Mouse (Mus musculus) yolk sac, embryonic 10.5 days (tissue): ENCODE measurements at regions not wholly inside any gene's neighbourhood (a gene's known extent, or its start where the extent isn't known, plus 50 kb on each side); places are given as distances from the start of the nearest gene placed in this dataset.

Experiments used
- DNase-seq: peaks from one replicate; pipeline ENCODE4 v3.0.0-alpha.2; 2017; ENCODE audit warnings: low spot score

- no peak for DNase-seq
Observed at GRCm38 (mm10) chr4:28523343-28523742, 289.6 kb upstream of the Epha7 start.

- DNase-seq, result peak; percentile 17
Observed at GRCm38 (mm10) chr4:28542218-28542617, 270.7 kb upstream of the Epha7 start.

DNA sequence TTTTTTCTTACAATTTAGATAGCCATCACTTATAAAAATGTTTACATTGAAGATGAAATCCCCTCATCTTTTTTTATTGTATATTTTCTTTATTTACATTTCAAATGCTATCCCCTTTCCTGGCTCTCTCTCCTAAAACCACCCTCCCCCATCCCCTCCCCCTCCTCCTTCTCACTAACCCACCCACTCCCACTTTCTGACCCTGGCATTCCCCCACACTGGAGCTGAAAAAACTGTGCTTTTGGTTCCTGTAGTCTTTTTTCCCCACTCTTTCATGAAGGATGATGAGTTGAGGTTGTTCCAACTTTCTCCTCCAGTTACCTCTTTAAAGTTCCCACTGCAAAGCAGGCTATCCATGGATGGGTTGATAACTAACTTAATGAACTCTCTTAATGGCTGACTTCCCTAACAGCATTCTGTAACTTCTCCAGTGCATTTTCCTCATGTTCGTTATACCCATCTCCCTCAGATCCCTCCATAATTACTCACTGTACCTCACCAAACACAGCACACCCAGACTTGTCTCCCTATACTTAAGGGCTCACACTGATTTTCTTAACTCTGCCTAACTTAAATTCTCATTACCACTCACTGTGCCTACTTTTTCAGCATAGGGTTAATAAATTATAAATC is 270.1 kb upstream of the Epha7 start:
- no peak for DNase-seq

DNA sequence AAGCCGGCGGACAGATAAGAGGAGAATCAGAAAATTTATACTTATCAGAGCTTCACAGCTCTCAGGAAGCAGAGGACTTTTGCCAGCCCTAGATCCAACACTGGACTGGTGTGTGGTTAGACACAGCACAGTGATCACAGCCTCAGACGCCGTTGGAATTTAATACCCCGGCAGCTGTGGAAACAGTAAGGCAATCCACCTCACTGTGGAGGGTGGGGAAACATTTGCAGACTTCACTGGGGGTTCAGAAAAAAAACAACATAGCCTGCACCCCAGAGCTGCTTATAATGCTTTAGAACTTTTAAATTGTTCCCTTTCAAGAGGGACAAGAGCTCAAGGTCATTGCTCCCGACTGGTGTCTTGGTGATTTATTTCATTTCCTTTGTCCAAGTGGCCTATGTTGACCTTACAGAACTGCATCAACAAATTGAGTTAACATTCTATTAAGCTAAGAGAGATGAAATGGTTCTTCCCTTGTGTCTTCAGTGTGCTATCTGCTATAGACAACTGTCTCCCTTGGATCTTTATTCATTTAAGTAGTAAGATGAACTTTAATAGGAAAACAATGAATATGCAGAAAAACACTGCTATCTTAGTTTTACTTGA is 264.6 kb upstream of the Epha7 start:
- DNase-seq, result no peak

DNA sequence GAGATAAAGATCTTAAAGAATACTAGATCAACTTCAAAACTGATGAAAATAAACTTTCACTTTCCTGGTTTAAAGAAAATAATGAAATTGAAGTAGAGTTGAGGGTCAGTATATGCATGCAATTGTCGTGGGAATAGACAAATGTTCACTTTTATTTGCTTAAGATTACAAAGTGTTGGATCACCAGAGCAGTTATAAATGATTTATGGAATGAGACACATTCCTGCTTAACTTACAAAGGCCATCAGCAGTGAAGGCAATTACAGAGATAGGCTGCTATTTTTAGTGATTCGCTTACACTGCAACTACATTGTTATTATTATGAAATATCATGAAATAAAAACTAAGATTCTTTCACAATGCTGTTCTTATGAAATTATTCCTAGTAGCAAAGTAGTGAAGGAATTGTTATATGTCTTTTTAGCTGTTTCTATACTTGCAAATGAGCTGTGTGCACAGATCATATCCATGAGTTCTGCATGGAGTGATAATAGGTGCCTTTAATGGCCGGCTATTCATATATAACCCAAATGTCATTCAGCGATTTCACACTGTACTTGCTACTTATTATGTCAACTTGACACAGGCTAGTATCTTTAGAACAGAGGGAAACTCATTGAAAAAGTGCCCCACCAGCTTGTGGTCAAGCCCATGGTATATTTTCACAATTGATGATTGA is 241.7 kb upstream of the Epha7 start:
- DNase-seq, result no peak

GRCm38 (mm10) chr4:28588745-28589530 is 224.0 kb upstream of the Epha7 start:
- no peak for DNase-seq
